Mouse (Mus musculus): ENCODE results near the gene Clec1b.

Clec1b gene

GRCm38 (mm10) chr6:129396997-129397396 lies at the start of gene Clec1b:
Gene Clec1b (plus strand): TSS chr6:129397297.
- DNase-seq, result no peak

- peak; percentile 58 to 73 for DNase-seq
Measured at GRCm38 (mm10) chr6:129349524-129350352, 47.4 kb upstream of the Clec1b start.

- DNase-seq, result no peak
Measured at GRCm38 (mm10) chr6:129351091-129351490, 46.0 kb upstream of the Clec1b start.

- DNase-seq, result no peak
Measured at GRCm38 (mm10) chr6:129355774-129356173, 41.3 kb upstream of the Clec1b start.

- DNase-seq, result no peak
Measured at GRCm38 (mm10) chr6:129356430-129356829, 40.7 kb upstream of the Clec1b start.

- no peak for DNase-seq
Measured at GRCm38 (mm10) chr6:129359515-129359914, 37.6 kb upstream of the Clec1b start.

- DNase-seq, result no peak
Measured at GRCm38 (mm10) chr6:129363942-129364341, 33.2 kb upstream of the Clec1b start.

- DNase-seq, result peak in 1 of 2 experiments; percentile 36
Measured at GRCm38 (mm10) chr6:129365959-129366359, 31.1 kb upstream of the Clec1b start.

- DNase-seq, result no peak
Measured at GRCm38 (mm10) chr6:129369374-129370132, 27.5 kb upstream of the Clec1b start.

- no peak for DNase-seq
Measured at GRCm38 (mm10) chr6:129374937-129375471, 22.1 kb upstream of the Clec1b start.

GRCm38 (mm10) chr6:129380454-129380853 lies 16.6 kb upstream of the Clec1b start:
- DNase-seq, result no peak

- no peak for DNase-seq
Measured at GRCm38 (mm10) chr6:129381736-129382135, 15.4 kb upstream of the Clec1b start.

GRCm38 (mm10) chr6:129383466-129383865 lies 13.6 kb upstream of the Clec1b start:
- DNase-seq, result no peak

GRCm38 (mm10) chr6:129385000-129385399 lies 12.1 kb upstream of the Clec1b start:
- DNase-seq, result no peak

- no peak for DNase-seq
Measured at GRCm38 (mm10) chr6:129385774-129386173, 11.3 kb upstream of the Clec1b start, which contains the start of gene Clec12b. Gene Clec12b (minus strand): TSS chr6:129385874.

GRCm38 (mm10) chr6:129393087-129393720 lies 3.9 kb upstream of the Clec1b start:
- DNase-seq, result no peak

GRCm38 (mm10) chr6:129393732-129394131 lies 3.4 kb upstream of the Clec1b start:
- DNase-seq, result no peak

GRCm38 (mm10) chr6:129399945-129400344 lies 2.8 kb downstream of the Clec1b start:
- peak; percentile 39 to 57 for DNase-seq

GRCm38 (mm10) chr6:129402404-129402803 lies 5.3 kb downstream of the Clec1b start:
- no peak for DNase-seq

GRCm38 (mm10) chr6:129403391-129403790 lies 6.3 kb downstream of the Clec1b start:
- no peak for DNase-seq

- DNase-seq, result no peak
Measured at GRCm38 (mm10) chr6:129405999-129406398, 8.9 kb downstream of the Clec1b start.

GRCm38 (mm10) chr6:129407324-129407723 lies 10.2 kb downstream of the Clec1b start:
- no peak for DNase-seq

GRCm38 (mm10) chr6:129408562-129408961 lies 11.5 kb downstream of the Clec1b start, which contains the start of gene Clec9a:
Gene Clec9a (plus strand): TSS chr6:129408862.
- no peak for DNase-seq
